Mouse (Mus musculus): ENCODE results near the gene Cfap73.

DNA sequence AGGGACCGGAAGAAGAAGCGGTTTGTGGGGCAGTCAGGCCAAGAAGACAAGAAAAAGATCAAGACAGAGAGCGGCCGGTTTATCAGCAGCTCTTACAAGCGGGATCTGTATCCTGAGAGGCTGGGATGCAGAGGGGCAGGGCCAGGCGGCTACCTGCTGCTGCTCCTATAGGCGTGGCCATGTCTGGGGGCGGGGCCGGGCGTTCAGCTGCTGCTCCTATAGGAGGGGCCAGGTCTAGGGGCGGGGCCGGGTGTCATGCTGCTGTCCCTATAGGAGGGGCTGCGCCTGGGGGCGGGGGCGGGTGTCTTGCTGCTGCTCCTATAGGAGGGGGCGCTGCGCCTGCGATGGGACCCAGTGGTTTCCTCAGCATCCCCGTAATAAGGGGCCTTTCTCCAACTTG is 7.6 kb downstream of the Cfap73 start:
- TF ChIP-seq CTCF (IDR thresholded peaks at IDR 0.05; ENCODE audit: low read depth, low read length) (no peak), POLR2A (IDR thresholded peaks at IDR 0.05; ENCODE audit: insufficient read depth, low read length) (no peak), EP300 (IDR thresholded peaks at IDR 0.05; ENCODE audit: insufficient read depth, low read depth, low read length) (no peak)
